Mouse (Mus musculus): ENCODE results near the gene Alms1.
"Not testable (repeated sequence)": the region's sequence is repeated elsewhere in the genome, so short reads cannot be mapped to it uniquely, and the experiment has no call there.

Alms1 gene

DNA sequence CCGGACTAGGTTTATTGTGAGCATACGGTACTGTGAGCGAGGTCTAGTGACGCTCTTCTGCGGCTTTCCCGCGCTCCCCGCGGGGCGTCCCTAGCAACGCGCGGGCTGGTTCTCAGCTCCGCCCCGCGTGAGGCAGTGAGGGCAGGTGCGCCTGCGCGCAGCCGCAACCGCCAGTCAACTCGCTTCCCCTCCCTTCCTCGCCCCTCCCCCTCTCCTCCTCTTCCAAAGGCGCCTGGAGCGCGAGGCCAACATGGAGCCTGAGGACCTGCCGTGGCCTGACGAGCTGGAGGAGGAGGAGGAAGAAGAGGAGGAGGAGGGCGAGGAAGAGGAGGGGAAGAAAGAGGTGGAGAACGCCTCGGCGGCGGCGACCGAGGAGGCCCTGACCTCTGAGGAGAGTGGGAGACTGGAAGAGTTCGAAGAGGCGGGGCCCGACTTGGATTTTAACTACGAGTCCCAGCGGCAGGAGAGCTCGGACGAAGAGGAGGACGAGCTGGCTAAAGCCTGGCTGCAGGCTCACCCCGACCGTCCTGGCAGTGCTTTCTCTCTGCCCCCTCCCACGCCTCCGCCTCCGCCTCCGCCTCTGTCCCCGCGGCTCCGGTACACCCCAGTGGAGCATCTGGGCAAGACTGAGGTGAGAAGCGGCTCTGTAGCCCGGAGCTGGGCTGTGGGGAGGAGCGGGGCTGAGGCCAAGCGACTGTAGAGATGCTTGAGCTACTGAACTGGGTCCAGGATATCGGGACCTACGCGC is at the start of gene Alms1:
TSS of gene Alms1 (plus strand) at position 136 of the 748 bp plus-strand sequence.
- in situ Hi-C loops (cut with MseI, MboI) = no loop called here

DNA sequence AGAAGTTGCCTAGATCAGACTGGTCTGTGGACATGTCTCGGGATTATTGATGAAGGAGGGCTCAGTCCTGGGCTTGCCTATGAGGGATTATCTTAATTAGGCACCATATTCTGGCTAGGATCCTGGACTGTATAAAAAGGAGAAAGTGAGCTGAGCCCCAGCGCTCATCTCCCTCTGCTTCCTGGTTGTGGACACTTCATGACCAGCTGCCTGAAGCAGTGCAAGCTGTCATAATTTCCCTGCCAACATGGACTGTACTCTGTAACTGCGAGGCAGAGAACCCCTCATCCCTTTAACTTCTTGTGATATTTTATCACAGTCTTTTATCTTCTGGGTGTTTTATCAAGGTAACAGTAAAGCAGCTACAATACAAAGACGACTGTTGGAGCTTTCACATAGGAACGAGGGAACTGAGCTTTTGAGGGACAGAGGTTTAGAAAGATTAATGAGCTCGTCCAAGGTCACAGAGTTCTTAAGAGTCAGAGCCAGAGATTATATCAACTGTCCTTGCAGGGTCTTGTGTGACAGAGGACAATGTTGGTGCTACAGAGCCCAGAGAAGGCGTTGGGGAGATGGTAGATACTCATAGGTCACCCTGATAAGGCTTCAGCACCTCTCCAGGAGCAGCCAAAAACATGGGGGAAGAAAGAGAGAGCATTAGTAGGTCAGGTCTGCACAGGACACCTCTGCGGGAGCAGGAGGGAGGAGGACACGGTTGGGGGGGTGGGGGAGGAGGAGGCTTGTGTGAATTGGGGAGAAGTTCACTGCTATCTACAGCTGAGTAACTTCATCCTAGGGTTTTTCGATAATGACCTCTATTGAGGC is 43.8 kb upstream of the Alms1 start:
- in situ Hi-C loops (cut with MseI, MboI) = no loop called here

DNA sequence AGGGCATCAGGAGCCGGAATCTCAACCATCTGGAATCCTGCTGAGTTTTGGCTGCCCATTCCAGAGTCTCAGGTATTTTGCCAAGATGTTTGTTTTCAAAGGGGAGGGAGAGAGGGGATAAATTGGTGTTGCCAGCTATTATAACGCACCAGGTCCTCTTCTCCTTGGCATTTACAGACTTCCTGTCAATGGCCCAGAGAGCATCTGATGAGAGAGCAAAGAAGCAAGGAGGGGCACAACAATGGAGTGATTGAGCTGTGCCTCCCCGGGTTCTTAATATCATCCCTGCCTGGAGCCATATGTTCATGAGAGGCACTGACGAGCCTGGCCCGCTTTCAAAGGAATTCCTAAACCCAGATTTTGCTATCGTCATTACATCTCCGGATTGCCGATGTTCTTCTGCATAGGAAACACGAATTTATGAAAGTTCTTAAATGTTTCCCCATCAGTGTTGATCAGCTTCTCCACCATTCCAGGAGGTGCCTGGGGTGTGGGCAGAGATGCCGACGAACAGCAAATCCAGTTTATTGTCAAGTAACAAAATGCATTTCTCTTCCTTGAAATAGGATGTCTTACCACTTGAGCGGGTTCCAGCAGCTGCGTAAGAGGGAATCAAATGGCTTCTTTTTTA is 43.0 kb upstream of the Alms1 start:
- in situ Hi-C loops (cut with MseI, MboI) = no loop called here

DNA sequence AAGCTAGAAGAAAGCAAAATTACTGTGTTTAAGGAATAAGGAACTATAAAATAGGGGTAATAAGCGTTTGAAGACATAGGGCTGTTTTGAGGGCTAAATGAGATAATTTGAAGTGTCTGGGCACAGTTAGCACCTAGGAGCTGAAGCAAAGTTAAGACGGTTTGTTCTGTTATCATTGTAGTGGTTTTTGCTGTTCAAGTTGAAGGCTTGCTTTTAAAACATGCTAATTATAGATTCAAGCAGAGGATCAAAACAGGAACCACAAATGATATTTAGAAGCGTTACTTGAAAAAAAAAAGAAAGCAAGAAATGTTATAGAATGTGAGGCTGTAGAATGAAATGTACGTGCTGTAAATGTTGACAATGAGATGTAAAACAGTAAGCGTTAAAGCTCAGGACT is 39.7 kb upstream of the Alms1 start:
- in situ Hi-C loops (cut with MseI, MboI) = no loop called here

DNA sequence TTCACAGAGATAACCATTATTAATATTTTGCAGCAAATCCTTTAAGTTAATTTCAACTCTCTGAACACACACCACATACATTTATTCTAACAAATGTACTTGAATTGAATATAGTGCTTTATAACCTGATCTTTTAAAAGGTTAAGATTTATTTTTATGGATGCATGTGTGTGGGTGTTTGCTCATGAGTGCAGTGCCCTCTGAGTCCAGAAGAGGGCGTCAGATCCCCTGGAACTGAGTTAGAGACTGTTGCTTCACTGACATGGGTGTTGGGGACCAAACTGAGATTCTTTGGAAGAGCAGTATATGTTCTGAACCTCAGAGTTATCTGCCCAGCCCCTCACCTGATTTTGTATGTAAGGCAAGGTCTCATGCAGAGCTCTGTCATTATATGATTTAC is 25.0 kb upstream of the Alms1 start:
- in situ Hi-C loops (cut with MseI, MboI) = no loop called here

DNA sequence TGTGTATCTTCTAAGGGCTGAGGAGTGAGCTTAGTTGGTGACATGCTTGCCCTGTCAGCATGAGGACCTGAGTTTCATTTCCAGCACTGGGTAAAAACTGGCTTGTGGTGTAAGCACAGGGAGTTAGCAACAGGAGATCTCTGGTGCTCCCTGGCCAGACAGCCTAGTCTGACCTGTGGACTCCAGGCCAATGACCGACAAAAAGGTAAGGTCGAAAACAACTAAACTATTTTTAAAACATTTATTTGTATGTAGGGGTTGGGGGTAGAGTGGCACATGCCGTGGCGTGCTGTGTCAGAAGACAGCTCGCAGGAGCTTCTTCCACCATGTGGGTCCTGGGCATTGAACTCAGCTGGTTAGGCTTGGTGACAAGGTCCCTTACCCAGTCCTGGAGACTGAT is 14.5 kb upstream of the Alms1 start:
- in situ Hi-C loops (cut with MseI, MboI) = no loop called here

DNA sequence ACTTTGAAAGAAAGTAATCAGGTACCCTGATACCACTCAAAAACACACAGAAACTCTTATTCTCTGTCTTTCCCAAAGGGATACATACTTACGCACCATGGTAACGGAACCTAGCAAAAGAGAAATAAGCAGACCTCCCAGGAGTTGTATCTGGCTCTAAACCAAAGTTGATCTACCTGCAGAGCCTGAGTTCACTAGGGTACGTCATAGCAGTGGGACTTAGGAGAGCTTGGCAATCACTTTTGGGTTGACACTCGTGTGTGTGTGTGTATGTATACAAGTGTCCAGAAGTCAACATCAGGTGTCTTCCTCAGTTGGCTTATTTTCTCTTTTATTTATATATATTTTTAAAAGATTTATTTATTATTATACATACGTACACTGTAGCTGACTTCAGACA is 5.6 kb upstream of the Alms1 start:
- in situ Hi-C loops (cut with MseI, MboI) = no loop called here

DNA sequence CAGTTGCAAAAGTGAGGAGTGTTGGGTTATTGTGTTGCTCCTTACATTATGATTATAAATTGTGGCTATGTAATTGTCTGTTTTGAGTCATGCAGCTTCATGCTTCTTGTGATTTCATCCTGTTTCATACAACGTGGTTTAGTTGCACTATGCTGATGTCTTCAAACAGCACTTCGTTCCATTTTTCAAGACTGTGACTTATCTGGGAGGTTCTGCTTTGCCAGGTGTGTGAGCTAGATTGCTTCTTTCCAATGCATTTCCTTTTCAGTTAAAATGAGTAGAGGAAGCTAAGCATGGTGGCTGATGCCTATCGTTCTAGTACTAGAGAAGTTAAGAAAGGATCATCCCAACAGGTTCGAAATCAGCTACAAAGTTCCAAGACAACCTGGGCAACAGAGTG is 2.7 kb upstream of the Alms1 start:
- in situ Hi-C loops (cut with MseI, MboI) = no loop called here

DNA sequence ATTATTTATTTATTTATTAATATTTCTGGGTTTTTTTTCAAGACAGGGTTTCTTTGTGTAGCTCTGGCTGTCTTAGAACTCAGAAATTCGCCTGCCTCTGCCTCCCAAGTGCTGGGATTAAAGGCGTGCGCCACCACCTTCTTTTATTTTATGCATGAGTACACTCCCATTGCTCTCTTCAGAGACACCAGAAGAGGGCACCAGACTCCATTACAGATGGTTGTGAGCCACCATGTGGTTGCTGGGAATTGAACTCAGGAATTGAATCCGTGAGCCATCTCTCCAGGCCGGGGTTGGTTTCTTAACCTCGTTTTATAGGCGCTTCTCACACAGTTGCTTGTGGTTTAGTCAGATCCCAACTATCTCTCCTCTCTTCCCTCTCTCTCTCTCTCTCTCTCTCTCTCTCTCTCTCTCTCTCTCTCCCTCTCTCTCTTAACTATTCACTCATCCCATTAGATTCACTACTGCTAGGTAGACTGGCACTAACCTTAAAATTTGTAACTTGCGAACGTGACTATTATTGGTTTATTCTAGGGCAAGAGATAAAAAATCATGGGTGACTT is 445 bp upstream of the Alms1 start:
- in situ Hi-C loops (cut with MseI, MboI) = no loop called here

DNA sequence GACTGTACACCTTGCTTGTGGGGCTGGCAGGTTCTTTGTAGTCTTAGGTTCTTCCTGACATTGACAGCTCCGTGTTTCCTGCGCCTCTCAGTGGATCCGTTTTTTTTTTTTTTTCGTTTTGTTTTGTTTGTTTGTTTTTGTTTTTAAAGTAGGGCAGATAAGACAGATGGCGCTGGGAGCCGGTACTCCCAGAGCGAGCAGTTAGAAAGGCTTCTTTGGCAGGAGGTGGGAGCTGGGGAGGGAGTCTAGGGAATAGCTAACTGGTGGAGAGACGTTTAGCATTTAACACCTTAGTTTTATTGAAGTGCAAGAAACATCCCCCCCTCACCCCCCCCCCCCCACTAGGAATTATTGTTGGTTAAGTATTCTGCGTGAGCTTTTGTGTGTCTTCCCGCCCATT is 833 bp downstream of the Alms1 start:
- in situ Hi-C loops (cut with MseI, MboI) = no loop called here

DNA sequence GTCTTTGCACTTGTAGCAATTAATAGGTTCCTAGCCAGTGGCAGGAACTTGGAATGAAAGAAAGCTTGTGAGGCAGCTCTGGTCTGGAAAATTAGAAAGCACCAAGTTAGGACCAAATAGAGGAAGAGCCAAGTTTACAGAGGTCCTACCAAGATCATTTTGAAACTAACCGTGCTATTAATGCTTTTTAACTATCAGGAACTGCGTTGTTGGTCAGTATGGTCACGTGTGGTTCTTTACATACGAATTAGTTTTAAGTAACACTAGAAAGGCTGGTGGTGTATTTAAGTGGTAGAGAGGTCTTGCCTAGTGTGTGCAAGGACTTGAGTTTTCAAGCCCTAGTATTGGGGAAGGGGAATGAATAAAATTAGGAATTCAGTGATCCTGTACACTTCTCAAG is 1.2 kb downstream of the Alms1 start:
- in situ Hi-C loops (cut with MseI, MboI) = no loop called here

DNA sequence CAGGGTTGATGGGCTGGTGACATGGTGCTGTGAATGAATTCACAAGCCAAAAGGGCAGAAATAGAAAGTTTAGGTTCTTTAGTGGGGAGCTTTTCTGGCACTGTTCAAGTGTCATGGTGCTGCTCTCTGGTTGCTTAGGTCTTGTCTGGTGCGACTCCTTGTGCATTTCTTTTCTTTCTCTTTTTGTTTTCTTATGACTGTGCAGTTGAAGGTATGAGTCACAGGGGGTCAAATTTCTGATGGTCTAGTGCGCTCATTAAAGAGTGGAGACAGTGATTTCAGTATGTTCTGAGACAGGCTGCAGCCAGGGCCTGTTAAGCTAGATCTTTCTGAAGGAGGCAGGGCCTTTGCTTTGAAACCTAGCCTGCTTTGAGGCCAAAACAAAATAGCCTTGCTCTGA is 2.8 kb downstream of the Alms1 start:
- in situ Hi-C loops (cut with MseI, MboI) = no loop called here

DNA sequence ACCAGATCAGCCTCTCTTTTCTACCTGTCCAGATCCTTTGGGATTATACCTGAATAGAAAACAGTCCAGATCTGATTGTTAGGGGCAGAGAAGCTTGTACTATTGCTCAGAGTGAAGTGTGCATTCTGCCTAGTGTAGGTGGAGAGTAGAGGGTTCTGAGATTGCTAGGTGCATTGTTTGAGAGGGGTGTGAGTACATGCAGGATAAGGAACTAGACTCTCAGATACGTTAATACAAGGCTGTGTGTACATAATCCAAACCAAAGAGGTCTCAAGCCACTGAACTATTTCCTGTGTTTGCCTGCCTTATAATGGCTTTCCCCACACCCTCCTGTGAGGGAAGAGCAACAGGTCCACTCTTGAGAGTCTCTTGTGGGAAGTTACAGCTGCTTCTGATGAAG is 12.0 kb downstream of the Alms1 start:
- in situ Hi-C loops (cut with MseI, MboI) = no loop called here

DNA sequence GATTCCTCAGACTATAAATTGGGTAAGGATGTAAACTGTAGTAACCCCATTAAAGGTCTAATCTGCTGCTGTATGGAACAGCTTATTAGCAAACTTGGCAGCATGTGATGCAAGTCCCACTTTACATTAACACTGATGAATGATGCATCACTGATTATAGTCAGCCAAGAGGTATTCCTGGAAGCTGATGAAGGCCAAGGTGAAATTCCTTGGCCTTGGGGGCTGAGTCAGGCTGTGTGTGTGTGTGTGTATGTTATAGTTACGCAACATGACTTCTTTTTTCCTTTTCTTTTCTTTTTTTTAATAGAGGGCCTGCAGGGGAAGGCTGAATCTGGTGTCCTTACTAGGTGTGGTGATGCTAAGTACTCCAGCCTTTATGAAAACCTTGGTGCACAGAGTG is 23.2 kb downstream of the Alms1 start:
- in situ Hi-C loops (cut with MseI, MboI) = no loop called here

DNA sequence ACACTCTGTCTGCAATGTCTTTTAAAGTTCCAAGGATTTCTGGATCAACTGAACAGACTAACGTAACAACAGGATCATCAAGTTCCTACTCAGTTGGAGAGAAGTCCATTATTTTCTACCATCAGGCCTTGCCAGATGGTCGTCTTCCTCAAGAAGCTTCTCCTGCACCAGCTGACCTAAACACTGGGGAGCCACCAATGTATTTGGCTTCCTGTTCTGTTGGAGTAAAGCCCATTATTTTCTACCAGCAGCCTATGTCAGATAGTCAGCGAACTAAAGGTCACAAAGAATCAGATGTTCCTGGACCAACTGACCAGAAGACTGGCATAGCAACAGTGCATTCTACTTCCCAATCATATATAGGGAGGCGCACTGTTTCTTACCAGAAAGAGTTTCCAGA is 33.5 kb downstream of the Alms1 start:
- in situ Hi-C loops (cut with MseI, MboI) = no loop called here

DNA sequence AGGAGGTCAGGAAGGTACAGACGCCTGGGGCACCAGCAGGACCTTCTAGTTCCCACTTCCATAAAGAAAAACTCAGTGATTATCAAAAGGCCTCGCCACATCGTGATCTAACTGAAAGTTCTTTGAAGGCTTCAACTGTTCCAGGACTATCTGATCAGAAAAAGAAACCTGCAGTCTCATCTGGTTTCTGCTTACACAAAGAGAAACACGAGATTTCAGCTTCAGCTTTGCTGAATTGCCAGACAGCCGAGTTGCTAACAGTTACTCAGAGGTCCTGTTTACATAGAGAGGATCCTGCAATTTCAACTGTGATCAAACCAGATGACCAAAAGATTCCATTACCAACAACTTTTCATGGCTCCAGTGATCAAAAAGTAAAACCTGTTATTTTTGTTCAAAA is 34.3 kb downstream of the Alms1 start:
- in situ Hi-C loops (cut with MseI, MboI) = no loop called here

DNA sequence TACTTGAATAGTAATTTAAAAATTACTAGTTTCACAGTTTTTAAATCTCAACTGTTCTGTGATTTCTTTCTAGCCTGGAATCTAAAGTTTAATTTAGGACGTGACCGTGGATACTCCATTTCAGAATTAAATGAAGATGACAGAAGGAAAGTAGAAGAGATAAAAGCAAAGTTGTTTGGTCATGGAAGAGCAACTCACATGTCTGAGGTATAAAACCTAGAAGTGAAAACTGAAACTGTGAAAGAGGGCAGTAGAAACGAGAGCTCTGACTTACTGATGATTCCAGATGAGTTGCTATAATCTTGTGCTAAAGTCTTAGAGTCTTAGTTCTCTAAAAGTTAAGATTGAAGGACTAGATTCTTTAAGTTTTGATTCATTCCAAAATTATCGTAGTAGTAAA is 37.2 kb downstream of the Alms1 start:
- in situ Hi-C loops (cut with MseI, MboI) = no loop called here

DNA sequence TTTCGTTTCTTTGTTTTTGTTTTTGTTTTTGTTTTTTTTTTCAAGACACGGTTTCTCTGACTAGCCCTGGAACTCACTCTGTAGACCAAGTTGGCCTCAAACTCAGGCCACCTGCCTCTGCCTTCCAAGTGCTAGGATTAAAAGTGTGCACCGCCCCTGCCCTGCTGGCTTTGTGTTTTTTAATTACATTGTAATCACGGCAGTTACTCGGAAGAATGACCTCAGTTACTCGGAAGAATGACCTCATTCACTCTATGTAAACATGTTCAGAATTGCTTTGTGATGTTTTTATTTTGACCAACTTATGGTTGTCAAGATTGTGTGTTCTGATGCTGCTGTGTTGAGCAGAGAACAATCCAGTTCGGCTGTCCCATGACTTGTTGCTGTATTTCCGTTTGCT is 45.8 kb downstream of the Alms1 start:
- in situ Hi-C loops (cut with MseI, MboI) = loop anchor here in 1 of 2 experiments (25.0 kb wide), 1 partner anchor 279 kb away; the partner anchor contains the start of genes Nat8f1, Nat8f4 and Tprkb

DNA sequence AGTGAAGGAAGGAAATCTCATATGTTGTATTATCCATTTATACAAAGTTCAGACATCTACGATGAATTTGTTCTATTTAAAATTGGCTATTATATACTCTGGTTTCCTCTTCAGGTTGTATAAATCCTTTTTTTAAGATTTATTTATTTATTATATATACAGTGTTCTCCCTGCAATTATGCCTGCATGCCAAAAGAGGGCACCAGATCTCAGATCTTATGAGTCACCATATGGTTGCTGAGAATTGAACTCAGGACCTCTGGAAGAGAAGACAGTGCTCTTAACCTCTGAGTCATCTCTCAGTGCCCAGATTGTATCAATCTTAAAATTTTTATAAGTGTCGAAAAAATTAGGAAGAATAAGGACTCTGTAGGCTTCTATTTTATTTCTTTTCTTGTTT is 65.9 kb downstream of the Alms1 start:
- in situ Hi-C loops (cut with MseI, MboI) = no loop called here

DNA sequence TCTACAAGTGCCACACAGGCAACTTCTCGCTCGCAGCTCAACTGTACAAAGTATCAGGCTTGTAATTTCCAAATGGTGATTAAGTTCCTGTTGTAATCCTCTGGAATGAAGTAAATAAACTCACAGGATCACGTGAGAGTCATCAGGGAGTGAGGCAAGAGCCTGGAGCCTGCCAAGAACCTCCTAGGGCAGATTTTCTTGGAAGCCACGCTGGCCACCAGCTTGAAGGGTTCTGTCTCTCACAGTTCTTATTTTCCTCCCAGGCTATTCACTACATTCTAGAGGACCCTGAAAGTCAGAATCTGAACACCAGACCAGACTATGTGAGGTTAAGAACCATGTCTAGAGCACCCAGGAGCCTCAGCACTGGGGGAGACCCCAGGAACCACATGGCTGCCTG is 114.6 kb downstream of the Alms1 start:
- in situ Hi-C loops (cut with MseI, MboI) = not testable (repeated sequence)

DNA sequence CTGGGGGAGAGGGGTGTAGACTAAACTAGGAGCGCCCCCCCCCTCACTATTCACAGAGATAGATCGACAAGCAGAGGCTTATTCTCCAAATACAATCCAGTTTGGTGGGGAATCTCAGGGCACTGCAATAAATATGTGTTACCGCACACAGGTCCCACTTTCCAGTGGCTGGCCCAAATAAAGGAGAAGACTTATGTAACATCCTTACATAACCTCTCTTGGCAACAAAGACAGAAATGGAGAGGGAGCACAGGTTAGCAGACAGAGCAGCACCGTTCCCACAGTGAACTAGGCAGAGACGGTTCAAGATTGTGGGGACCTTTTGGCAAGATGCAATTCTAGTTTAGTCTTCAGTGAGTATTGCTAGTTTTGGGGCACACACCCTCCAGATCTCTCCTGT is 121.9 kb downstream of the Alms1 start:
- in situ Hi-C loops (cut with MseI, MboI) = not testable (repeated sequence)

DNA sequence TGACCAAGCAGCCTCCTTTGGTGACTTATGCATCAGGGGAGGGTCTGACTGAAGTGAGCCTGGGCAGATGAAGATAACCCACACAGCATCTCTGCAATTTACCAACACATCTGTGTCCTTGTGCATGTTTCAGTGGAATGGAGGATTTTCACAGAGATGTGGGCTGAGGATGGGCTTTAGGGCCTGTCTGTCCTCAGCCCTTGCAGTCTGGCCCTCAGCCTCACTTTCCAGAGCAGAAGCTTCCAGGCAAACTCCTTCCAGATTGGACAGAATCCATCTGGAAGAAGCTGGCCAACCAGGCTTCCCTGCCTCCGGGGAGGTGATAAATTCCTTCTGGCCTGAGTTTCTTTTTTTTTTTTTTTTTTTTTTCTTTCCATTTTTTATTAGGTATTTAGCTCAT is 122.3 kb downstream of the Alms1 start:
- in situ Hi-C loops (cut with MseI, MboI) = not testable (repeated sequence)

All from mouse trophoblast stem cell (cell line).